Mouse (Mus musculus): ENCODE measurements at regions not wholly inside any gene's neighbourhood (a gene's known extent, or its start where the extent isn't known, plus 50 kb on each side); places are given as distances from the start of the nearest gene placed in this dataset.
"Not testable (repeated sequence)": the region's sequence is repeated elsewhere in the genome, so short reads cannot be mapped to it uniquely, and the experiment has no call there.

DNA sequence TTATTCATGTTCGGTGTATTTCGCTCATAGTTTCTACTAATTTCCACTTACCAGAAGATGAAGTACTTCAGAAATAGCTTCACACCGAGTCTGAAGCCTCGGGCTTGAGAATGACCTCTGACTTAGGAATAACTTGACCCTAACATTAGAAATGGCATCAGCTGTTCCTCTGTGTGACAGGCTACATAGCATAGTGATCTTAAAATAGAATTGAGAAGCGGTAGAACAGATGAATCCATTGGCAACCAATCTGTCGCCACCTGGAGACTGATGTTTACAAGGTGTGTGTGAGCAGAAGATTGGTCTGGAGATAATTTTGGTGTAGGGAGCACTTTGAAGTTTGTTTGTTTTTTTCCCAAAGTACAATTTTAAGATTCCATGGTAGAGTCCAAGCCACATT lies 60.9 kb upstream of the Ahi1 start:
- no peak for DNase-seq
- intact Hi-C loops (cut with DNase I), result no loop called here

- DNase-seq, result no peak
- intact Hi-C loops (cut with DNase I), result no loop called here
Observed at GRCm38 (mm10) chr10:20883618-20884017, 68.7 kb upstream of the Ahi1 start.

GRCm38 (mm10) chr10:20882599-20882998 lies 69.7 kb upstream of the Ahi1 start:
- DNase-seq, result no peak
- intact Hi-C loops (cut with DNase I), result no loop called here

DNA sequence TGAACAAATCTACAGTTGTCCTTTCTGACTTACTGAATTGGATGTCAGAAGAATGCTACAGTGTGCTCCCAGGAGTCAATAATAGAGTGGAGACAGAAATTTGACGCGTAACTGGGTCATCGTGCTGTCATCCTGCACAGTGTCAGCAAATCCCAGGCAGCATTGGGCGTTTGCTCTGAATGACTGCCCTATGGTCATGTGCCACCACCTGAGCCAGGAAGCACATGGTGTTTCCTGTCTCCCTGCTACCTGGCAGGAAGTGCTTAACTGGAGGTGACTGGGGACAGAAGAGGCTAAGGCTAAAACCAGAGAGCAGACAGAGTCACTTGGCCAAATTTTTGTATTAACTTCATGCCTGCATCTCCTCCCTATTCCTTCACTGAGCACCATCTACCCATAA lies 72.1 kb upstream of the Ahi1 start:
- intact Hi-C loops (cut with DNase I), result no loop called here
- no peak for DNase-seq

- intact Hi-C loops (cut with DNase I), result no loop called here
- no peak for DNase-seq
Observed at GRCm38 (mm10) chr10:20879482-20879881, 72.9 kb upstream of the Ahi1 start.

DNA sequence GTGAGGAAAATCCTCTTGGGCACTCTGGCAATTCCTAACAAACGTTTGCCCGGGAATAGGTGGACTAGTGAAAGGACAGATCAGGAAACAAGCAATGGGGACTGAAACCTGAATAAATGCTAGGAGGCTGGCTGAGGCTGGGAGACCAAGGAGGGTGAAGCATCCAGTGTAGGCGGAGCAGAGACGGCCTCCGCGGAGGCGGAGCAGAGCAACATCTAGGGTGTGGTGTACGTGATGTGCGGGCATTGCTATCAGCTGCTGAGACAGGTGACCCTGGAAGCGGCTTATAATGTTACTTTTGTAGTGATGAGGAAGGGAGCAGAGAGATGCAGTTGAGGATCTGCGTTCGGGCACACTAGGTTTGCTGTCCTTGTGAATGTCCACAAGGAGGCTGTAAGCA lies 85.3 kb upstream of the Ahi1 start:
- no peak for DNase-seq
- intact Hi-C loops (cut with DNase I), result no loop called here

- intact Hi-C loops (cut with DNase I), result no loop called here
Observed at GRCm38 (mm10) chr10:20865031-20865430, 87.3 kb upstream of the Ahi1 start.

DNA sequence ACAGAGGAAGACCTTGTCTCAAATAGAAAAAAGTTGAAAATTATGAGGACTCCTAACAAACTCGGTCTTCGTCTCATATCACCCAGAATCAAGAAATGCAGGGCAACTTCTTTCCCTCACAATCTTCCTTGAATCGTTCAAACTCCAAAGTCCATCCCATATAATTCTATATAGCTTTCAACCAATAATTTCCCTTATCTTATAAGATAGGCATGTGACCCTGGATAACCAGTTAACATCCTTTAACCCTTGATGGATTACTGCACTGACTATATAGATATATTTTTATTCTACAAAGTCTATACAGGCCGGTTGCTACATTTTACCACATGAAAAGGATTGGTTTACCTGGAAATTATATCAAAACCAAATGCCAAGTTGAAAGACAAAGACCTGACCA lies 94.9 kb upstream of the Ahi1 start:
- intact Hi-C loops (cut with DNase I), result no loop called here
- DNase-seq, result no peak

More at GRCm38 (mm10) chr10:20865031-20865430, 87.3 kb upstream of the Ahi1 start:
- DNase-seq, result no peak

DNA sequence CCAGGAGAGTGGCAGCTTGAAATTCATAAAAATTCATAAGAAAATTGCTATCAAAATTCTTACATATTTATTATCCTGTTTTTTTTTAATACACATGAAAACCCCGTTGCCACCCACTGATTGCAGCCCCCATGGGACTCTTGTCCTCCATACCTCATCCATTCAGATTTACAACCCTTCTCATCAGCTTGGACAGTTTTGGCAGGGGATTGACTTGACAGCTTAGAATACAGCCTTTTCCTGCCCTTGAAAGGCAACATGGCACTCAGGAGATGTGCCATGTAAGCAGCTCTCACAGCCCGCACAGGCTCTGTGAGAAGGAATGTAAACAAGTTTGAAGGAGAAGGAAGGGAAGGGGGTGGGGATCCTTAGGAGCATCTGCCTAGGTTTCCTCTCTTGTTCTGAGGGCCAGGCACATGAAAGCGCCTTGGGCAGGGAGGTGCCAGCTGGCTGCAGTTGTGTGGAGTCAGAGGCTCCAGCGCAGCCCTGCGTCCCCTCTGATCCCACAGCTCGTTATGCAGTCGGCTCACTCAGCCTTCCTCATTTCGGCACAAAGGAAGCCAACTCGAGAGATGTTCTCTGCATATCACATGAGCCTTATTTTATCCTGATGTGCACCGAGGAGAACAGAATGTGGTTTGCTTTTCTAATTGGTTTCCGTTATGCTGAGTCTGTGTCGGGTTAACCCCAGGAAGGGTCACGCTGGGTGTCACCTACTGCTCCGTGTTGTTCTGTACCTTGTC lies 97.6 kb upstream of the Ahi1 start:
- DNase-seq, result peak; percentile 22 to 25
- intact Hi-C loops (cut with DNase I), result no loop called here

DNA sequence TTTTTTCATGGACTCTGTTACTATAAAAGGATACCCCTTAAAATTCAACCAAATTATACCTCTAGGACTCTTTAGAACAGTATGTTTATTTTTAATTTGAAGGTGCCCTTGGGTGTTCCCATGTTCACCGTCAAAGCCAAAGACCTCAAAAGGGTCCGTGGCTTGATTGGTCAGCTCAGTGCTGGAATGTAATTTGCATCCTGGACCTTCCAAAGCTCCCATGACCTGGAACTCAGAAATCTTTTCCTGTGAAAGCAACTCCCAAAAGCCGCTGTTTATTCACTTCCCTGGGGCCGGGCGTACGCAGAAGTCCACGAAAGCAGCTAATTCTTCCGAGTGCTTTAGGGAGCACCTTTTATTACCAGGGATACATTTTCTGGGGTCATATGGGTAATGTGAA lies 105.1 kb upstream of the Ahi1 start:
- intact Hi-C loops (cut with DNase I), result no loop called here

DNA sequence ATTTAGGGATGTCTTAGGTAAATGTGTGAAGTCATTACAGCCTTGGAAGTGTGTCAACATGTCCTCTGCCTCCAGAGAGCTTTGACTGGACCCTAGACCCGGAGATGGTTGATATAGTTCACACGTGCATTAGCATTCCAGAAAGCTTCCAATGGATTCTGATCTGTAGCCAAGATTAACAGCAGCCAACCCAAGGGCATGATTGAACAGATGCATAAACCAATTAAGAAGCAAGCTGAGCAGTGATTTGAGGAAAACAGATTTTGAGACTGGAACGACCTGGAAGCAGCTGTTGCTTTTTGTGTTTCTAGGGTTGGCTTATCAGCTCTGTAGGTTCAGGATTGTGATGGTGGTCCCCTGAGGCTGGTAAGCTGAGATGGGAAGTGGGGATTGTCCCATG lies 109.1 kb upstream of the Ahi1 start:
- DNase-seq, result no peak
- intact Hi-C loops (cut with DNase I), result no loop called here

More for the DNA sequence above, 105.1 kb upstream of the Ahi1 start:
- DNase-seq, result no peak

GRCm38 (mm10) chr10:20842131-20842530 lies 110.2 kb upstream of the Ahi1 start:
- intact Hi-C loops (cut with DNase I), result no loop called here
- no peak for DNase-seq

- intact Hi-C loops (cut with DNase I), result no loop called here
- DNase-seq, result peak in 1 of 2 experiments; percentile 9
Observed at GRCm38 (mm10) chr10:20841430-20842040, 110.8 kb upstream of the Ahi1 start.

DNA sequence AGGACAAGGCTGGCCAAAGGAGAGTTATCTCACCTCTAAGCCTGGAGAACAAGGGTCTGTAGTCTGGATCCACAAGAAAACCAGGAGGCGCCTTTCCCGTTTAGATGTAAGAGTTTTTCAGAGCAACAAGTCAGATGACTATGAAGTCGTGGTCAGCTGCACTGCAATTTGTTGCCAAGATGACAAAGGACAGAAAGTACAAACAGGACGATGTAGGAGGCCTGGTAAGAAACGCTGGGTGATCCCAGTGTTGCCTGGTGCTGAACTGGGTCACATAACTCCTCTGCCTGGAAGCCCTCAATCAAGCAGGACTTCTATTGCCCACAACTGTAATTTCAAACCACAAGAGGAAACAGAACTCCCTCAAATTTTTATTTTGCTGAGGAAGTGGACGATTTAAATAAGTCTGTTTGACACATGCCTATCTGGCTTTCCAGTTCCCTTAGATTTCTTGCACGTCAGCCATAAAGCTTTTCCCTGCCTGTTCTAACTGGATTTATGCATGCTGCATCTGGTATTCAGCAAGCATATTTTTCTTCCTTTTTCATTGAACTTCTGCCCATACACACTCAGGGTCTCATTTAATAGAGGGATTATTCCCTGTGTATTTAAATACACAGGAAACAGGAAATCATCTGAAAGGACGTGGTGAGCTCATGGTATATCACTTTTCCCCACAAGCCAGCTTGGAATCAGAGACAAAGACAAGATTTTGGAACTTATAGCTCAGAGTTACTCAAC lies 113.5 kb upstream of the Ahi1 start:
- peak in 1 of 2 experiments; percentile 12 for DNase-seq
- intact Hi-C loops (cut with DNase I), result no loop called here

DNA sequence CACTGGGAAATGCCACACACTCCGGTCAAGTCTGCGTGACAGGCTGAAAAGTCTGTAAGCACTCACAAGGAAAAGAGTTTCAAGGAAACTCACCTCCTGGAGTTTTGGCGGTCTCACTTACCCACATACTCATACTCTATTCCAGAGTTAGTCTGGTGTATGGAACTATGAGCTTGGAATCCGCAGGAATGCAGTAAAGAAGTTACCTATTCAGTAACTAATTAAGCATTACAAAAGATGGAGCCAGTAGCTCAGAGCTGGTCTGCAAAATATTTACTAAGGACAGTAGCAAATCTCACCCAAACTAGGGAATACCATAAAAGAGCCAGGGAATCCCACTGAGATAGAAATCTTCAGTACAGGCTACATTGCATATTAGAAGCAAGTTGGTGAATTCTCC lies 111.9 kb upstream of the Pde7b start:
- intact Hi-C loops (cut with DNase I); DNase-seq: not testable (repeated sequence)

GRCm38 (mm10) chr10:20834806-20835575 lies 110.1 kb upstream of the Pde7b start:
- intact Hi-C loops (cut with DNase I), result no loop called here
- DNase-seq, result peak in 1 of 2 experiments; percentile 17

- intact Hi-C loops (cut with DNase I), result no loop called here
- DNase-seq, result no peak
Observed at GRCm38 (mm10) chr10:20828304-20828703, 103.4 kb upstream of the Pde7b start.

DNA sequence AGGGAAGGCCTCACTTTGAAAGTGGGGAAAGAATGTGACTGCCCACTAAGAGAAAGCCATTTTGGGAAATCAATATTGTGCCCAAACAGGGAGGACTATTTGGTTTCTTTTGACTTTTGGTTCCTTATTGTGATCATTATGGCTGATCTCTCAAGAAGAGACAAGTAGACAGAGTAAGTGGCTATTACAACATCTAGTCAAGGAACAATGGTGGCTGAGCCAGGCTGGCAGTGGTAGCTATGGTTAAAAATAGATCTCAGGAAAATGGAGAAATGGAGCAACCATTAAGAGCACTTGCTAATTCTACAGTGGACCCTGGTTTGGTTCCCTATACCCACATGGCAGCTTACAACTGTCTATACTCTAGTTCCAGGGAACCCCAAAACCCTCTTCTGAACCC lies 102.6 kb upstream of the Pde7b start:
- intact Hi-C loops (cut with DNase I), result no loop called here
- DNase-seq, result no peak

- intact Hi-C loops (cut with DNase I), result no loop called here
- DNase-seq, result no peak
Observed at GRCm38 (mm10) chr10:20818548-20818947, 93.7 kb upstream of the Pde7b start.

DNA sequence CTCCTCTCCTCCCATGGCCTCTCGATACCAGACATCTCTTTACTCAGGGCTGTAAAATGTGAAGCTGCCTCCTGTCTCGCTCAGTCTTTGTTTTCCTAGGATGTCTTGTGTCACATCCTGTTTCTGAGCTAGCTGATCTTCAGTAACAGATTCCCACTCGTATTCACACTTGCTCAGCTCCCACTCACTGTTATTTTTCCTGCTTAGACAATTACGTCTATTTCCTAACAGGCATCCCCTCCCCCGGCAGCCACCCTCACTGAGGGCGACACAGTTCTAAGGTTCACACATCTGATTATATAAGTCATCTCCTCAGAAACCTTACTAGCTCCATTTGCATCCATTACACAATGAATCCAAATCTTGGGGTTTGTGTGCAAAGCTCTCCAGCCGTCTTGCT lies 74.9 kb upstream of the Pde7b start:
- DNase-seq, result no peak
- intact Hi-C loops (cut with DNase I), result no loop called here

- intact Hi-C loops (cut with DNase I), result no loop called here
Observed at GRCm38 (mm10) chr10:20798400-20798799, 73.5 kb upstream of the Pde7b start.

More at GRCm38 (mm10) chr10:20798400-20798799, 73.5 kb upstream of the Pde7b start:
- no peak for DNase-seq
